Mouse (Mus musculus) testis, adult 2 months (tissue): ENCODE results near the gene Zscan2.
"Not testable (repeated sequence)": the region's sequence is repeated elsewhere in the genome, so short reads cannot be mapped to it uniquely, and the experiment has no call there.

ENCODE experiments used
- CTCF ChIP-seq: fragments of 200-500 bp; IDR thresholded peaks from 2 replicates; pipeline ENCODE4 v1.5.1; 2012; ENCODE audit warnings: low read depth, mild to moderate bottlenecking, inconsistent platforms, low read length, moderate library complexity; ENCODE audit not compliant: control insufficient read depth, insufficient read depth, insufficient replicate concordance
- POLR2A ChIP-seq: fragments of 200-500 bp; IDR thresholded peaks from 2 replicates; pipeline ENCODE4 v1.6.1; 2012; ENCODE audit warnings: low read depth, mild to moderate bottlenecking, inconsistent platforms, low read length, moderate library complexity; ENCODE audit not compliant: control insufficient read depth

DNA sequence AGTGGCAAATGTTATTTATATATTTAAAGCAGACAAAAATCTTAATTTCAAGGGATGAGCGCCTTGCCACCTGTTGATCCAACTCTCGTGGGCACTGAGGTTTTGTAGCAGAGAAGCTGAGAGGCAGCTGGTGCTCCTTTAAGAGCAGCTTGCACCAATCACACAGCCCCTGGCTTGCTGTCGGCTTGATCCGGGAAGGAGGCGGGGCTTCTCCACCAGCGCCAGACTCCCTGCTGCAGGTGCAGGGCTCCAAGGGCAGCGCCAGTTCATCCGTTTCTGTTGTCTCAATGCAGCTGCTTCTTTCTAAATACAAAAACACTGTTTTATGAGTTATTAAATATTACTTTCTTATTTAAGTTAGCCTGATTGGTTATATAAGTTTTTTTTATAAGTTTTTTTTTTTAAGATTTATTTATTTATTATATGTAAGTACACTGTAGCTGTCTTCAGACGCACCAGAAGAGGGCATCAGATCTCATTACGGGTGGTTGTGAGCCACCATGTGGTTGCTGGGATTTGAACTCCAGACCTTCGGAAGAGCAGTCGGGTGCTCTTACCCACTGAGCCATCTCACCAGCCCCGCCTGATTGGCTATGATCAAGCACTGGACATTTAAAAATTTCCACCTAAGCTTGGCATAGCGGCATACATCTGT, 27.6 kb upstream of the Zscan2 start:
- not testable (repeated sequence) for TF ChIP-seq CTCF, POLR2A
